Mouse (Mus musculus): Measurements from ENCODE around the gene Shroom2. TPM values are rescaled to one million over a fixed set of nuclear protein-coding genes. Genes with fewer than 3 reads are reported as not detected.

Gene Shroom2
- polyA plus RNA-seq (2011; ENCODE audit: insufficient read depth, insufficient read length, low replicate concordance, missing spikeins) = 0.86 and 1.9 TPM in 2 replicates

GRCm38 (mm10) chrX:152768891-152769599, at the start of gene Shroom2:
Gene Shroom2 (minus strand): TSS chrX:152769465.
- no peaks in the 10 kb centered on the region for H3K4me1 ChIP-seq (ENCODE audit: control insufficient read depth, insufficient read depth, low read length)
- TF ChIP-seq CTCF (IDR thresholded peaks at IDR 0.05; ENCODE audit: control insufficient read depth, insufficient read depth, low read length) (no peak), POLR2A (IDR thresholded peaks at IDR 0.05; ENCODE audit: borderline replicate concordance, control insufficient read depth, low read depth, low read length) (no peak)
- no peak within 1 kb of the TSS for H3K27ac ChIP-seq (ENCODE audit: control insufficient read depth, insufficient read depth, low read depth, low read length, poor library complexity)
- H3K4me3 ChIP-seq (replicated peaks; ENCODE audit: control insufficient read depth, low read depth, low read length) = no peak within 1 kb of the TSS
- WGBS = 14% methylated on average over 45 of the region's 55 CpGs

DNA sequence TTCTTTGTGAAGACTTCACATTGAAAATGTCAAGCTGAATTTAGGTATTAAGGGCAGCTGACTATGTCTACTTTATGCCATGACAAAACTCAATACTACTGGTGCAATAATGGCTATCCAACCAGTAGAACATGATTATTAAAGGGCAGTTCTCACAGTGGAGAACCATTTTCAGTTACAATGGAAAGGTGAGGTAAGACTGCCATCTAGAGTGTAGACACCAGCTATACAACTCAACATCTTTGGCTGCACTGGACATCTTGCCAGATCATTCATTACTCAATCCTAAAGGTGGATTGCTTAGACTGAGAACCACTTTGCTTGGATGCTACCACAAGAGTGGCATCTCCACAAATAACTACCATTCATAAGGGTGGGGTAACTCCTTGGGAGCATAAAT, 49.7 kb upstream of the Shroom2 start:
- TF ChIP-seq CTCF (IDR thresholded peaks at IDR 0.05; ENCODE audit: control insufficient read depth, insufficient read depth, low read length) = no peak
- TF ChIP-seq POLR2A (IDR thresholded peaks at IDR 0.05; ENCODE audit: borderline replicate concordance, control insufficient read depth, low read depth, low read length) = no peak
- no peak overlapping the region for H3K4me3 ChIP-seq (replicated peaks; ENCODE audit: control insufficient read depth, low read depth, low read length)
- no peak overlapping the region for H3K27ac ChIP-seq (ENCODE audit: control insufficient read depth, insufficient read depth, low read depth, low read length, poor library complexity)
- no peaks in the 10 kb centered on the region for H3K4me1 ChIP-seq (ENCODE audit: control insufficient read depth, insufficient read depth, low read length)

- H3K27ac ChIP-seq (ENCODE audit: control insufficient read depth, insufficient read depth, low read depth, low read length, poor library complexity) = no peak overlapping the region
- H3K4me3 ChIP-seq (replicated peaks; ENCODE audit: control insufficient read depth, low read depth, low read length) = no peak overlapping the region
- no peak for TF ChIP-seq POLR2A (IDR thresholded peaks at IDR 0.05; ENCODE audit: borderline replicate concordance, control insufficient read depth, low read depth, low read length)
- TF ChIP-seq CTCF (IDR thresholded peaks at IDR 0.05; ENCODE audit: control insufficient read depth, insufficient read depth, low read length) = no peak
- H3K4me1 ChIP-seq (ENCODE audit: control insufficient read depth, insufficient read depth, low read length) = no peaks in the 10 kb centered on the region
- WGBS = 14% methylated on average over 3 of the region's 3 CpGs
Observed at GRCm38 (mm10) chrX:152813339-152813738, 44.1 kb upstream of the Shroom2 start.

- TF ChIP-seq POLR2A (IDR thresholded peaks at IDR 0.05; ENCODE audit: borderline replicate concordance, control insufficient read depth, low read depth, low read length) = no peak
- no peak for TF ChIP-seq CTCF (IDR thresholded peaks at IDR 0.05; ENCODE audit: control insufficient read depth, insufficient read depth, low read length)
- Histone ChIP-seq H3K4me3 (replicated peaks; ENCODE audit: control insufficient read depth, low read depth, low read length) (no peak overlapping the region), H3K27ac (ENCODE audit: control insufficient read depth, insufficient read depth, low read depth, low read length, poor library complexity) (no peak overlapping the region), H3K4me1 (ENCODE audit: control insufficient read depth, insufficient read depth, low read length) (no peaks in the 10 kb centered on the region)
Observed at GRCm38 (mm10) chrX:152805317-152805716, 36.1 kb upstream of the Shroom2 start.

- WGBS = 59% methylated on average over 2 of the region's 2 CpGs
- Histone ChIP-seq H3K27ac (ENCODE audit: control insufficient read depth, insufficient read depth, low read depth, low read length, poor library complexity) (no peak overlapping the region), H3K4me1 (ENCODE audit: control insufficient read depth, insufficient read depth, low read length) (no peaks in the 10 kb centered on the region), H3K4me3 (replicated peaks; ENCODE audit: control insufficient read depth, low read depth, low read length) (no peak overlapping the region)
- TF ChIP-seq POLR2A (IDR thresholded peaks at IDR 0.05; ENCODE audit: borderline replicate concordance, control insufficient read depth, low read depth, low read length) (no peak), CTCF (IDR thresholded peaks at IDR 0.05; ENCODE audit: control insufficient read depth, insufficient read depth, low read length) (no peak)
Observed at GRCm38 (mm10) chrX:152788611-152789010, 19.3 kb upstream of the Shroom2 start.

DNA sequence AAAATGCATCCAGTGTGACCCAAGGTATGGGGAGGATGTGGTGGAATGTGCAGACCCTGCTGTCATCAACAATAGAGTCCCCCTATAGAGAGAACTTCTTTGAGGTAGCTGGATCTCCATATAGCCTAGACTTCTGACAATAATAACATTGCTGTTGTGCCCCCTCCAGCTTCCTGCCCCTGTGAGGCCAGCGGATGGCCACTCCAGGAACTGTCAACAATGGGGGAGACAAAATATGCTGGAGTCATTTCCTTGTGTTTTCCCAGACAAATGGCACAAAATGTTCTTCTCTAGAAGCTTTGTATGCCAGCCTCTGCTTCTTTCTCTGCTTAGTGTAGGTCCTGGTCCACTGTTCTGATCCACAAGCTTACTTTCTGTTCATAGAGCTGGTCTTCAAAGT, 18.9 kb upstream of the Shroom2 start:
- Histone ChIP-seq H3K4me3 (replicated peaks; ENCODE audit: control insufficient read depth, low read depth, low read length) (no peak overlapping the region), H3K4me1 (ENCODE audit: control insufficient read depth, insufficient read depth, low read length) (no peaks in the 10 kb centered on the region), H3K27ac (ENCODE audit: control insufficient read depth, insufficient read depth, low read depth, low read length, poor library complexity) (no peak overlapping the region)
- 72% methylated on average over 1 of the region's 1 CpGs for WGBS
- TF ChIP-seq POLR2A (IDR thresholded peaks at IDR 0.05; ENCODE audit: borderline replicate concordance, control insufficient read depth, low read depth, low read length) (no peak), CTCF (IDR thresholded peaks at IDR 0.05; ENCODE audit: control insufficient read depth, insufficient read depth, low read length) (no peak)

DNA sequence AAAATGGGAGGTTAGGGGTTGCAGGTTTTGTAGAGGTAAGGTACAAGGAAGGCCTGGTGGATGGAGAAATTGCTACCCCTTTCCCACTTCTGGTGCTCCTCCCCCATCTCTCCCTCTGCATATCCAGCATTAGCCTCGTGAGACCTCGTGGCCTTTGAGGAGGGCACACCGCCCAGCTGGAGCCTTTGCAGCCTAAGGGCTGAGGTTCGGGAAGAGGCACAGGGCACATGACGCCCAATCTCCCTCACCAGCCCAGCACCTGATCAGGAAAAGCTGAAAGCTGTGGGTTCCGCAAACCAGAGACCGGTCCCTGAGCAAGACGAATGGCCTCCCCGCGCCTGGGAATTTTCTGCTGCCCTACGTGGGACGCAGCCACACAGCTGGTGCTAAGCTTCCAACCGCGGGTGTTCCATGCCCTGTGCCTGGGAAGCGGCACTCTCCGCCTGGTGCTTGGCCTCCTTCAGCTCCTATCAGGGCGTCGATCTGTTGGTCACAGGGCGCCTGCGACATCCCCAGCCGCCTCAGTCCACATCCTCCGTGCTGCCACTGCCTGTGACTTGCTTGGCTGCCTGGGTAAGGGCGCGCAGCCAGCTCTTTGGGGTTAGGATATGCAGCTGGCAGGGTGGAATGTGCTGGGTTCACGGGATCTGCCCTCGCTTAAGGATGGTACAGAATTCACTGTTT, 12.6 kb upstream of the Shroom2 start, which contains the start of gene Gpr143:
TSS of gene Gpr143 (plus strand) at position 202 of the 684 bp plus-strand sequence.
- no peak for TF ChIP-seq CTCF (IDR thresholded peaks at IDR 0.05; ENCODE audit: control insufficient read depth, insufficient read depth, low read length)
- TF ChIP-seq POLR2A (IDR thresholded peaks at IDR 0.05; ENCODE audit: borderline replicate concordance, control insufficient read depth, low read depth, low read length) = no peak
- H3K4me1 ChIP-seq (ENCODE audit: control insufficient read depth, insufficient read depth, low read length) = no peaks in the 10 kb centered on the region
- WGBS = 7% methylated on average over 26 of the region's 26 CpGs

DNA sequence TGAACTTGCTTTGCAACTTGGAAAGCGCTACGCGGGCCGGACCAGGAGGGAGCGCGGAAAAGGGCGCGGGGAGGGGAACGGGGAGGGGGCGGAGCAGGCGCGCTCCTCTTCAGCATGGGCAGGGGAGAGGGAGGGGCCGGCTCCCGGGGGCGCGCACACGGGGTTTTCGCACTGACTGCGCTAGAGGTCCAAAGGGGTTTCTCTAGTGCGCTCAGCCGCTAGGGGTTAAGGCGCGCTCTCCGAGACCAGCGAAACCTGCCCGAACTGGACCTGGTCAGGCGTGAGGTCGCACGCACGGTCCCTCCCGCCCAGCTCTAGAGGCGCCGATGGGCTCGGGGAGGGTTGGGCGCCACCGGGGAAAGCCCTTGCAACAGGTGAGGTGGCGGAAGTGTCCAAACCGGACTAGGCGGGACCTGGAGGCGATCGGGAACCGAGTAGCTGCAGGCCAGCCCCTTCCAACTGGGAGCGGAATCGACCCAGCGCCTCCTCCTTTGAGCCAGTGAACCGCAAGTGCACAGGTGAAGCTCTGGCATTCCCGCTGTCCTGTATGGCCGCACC, 414 bp upstream of the Shroom2 start:
- Histone ChIP-seq H3K4me3 (replicated peaks; ENCODE audit: control insufficient read depth, low read depth, low read length) (no peak overlapping the region), H3K4me1 (ENCODE audit: control insufficient read depth, insufficient read depth, low read length) (no peaks in the 10 kb centered on the region), H3K27ac (ENCODE audit: control insufficient read depth, insufficient read depth, low read depth, low read length, poor library complexity) (no peak overlapping the region)
- TF ChIP-seq CTCF (IDR thresholded peaks at IDR 0.05; ENCODE audit: control insufficient read depth, insufficient read depth, low read length) (no peak), POLR2A (IDR thresholded peaks at IDR 0.05; ENCODE audit: borderline replicate concordance, control insufficient read depth, low read depth, low read length) (no peak)
- 19% methylated on average over 36 of the region's 48 CpGs for WGBS

More for the DNA sequence above, 12.6 kb upstream of the Shroom2 start, which contains the start of gene Gpr143:
- H3K4me3 ChIP-seq (replicated peaks; ENCODE audit: control insufficient read depth, low read depth, low read length) = no peak within 1 kb of the TSS
- H3K27ac ChIP-seq (ENCODE audit: control insufficient read depth, insufficient read depth, low read depth, low read length, poor library complexity) = no peak within 1 kb of the TSS
